Mouse (Mus musculus): Measurements from ENCODE around the gene Capn11.
"Not testable (repeated sequence)": the region's sequence is repeated elsewhere in the genome, so short reads cannot be mapped to it uniquely, and the experiment has no call there.

Capn11 gene

DNA sequence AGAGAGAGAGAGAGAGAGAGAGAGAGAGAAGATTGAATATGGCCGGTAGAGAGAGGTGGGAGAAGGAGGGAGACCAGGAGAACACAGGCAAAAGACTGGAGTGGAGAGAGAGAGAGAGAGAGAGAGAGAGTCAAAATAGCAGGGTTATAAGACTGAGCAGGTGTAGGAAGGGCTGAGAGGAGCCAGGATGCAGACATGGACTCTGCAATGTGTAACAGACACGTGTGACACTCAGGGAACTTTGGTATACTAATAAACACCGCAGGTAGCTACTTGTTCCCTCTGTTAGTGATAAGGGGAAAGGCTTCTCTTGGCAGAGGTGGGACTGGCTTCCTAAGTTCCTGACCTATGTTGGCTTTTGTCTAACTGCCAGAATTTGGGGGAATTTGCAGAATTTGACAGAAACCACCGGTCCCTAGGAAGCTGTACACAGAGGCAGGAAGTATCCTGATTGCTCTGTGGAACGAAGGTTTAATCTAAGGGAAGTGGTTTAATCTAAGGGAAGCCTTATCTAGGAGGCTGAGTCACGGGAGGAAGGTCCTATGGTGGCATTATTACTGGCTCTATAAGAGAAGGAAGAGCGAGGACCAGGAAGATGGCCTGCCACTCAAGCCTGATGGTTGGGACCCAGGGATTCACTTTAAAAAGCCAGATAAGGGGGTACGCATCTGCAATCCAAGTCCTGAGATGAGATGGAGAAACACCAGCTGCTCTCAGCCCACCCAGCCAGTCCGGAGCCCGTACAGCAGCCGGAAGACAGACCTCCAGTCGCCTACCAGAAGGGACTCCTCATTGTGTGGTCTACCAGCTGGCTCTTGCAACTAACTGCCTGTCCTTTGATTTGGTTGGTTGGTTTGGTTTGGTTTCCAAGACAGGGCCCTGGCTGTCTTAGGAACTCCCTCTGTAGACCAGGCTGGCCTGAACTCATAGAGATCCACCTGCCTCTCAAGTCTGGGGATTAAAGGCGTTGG, 30.0 kb downstream of the Capn11 start:
- DNase-seq (ENCODE audit: low read depth, low spot score) = no peak

DNA sequence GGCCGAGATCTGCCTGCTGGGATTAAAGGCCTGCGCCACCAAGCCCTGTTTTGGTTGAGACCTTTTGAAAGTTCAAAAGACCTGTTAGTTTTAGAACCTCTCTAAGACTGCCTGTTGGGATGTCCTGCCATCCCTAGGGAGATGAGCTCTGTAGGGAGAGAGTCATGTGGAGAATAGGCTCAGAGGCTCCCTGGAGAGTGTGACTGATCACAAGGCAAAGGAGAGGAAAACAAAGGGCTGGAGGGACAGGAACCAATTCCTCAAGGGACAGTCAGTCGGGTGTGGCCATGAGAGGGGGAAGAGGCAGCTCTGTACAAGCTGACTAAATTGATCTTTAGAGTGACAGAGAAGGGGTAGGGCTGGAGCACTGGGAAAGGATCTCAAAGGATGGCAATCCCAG, 31.0 kb downstream of the Capn11 start:
- DNase-seq (ENCODE audit: low read depth, low spot score) = no peak

DNA sequence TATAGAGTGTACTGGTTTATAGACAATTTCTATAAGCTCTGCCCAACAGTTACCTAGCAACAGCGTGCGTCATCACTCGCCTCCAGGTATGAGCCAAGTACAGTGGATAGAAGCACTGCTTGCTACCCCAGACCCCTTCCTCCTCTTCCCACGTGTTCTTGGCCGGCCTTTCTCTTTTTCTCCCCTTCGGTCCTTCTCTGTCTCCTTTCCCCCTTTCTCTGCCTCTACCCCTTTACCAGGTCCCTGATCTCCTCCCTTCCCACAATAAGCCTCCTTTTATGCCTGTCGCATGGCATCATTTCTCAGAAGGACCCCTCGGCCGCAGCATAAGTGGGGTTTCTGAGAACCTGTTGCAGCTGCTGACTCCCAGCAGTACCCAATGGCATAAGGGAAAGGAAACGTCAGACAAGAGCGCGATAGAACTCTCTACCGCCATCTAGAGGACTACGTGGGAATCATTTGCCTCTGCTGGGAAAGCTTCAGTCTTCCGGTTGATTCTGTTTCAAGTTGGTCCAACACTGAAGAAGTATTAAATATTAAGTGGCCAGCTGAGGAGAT, 32.5 kb downstream of the Capn11 start:
- DNase-seq (ENCODE audit: low read depth, low spot score) = peak; percentile 94

DNA sequence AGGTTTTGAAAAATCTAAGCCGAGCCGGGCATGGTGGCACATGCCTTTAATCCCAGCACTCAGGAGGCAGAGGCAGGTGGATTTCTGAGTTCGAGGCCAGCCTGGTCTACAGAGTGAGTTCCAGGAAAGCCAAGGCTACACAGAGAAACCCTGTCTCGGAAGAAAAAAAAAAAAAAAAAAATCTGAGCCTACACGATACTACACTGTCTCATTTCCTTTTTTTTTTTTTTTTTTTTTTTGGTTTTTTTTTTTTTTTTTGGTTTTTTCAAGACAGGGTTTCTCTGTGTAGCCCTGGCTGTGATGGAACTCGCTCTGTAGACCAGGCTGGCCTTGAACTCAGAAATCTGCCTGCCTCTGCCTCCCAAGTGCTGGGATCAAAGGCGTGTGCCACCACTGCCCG, 35.7 kb downstream of the Capn11 start:
- not testable (repeated sequence) for DNase-seq (ENCODE audit: low read depth, low spot score)

DNA sequence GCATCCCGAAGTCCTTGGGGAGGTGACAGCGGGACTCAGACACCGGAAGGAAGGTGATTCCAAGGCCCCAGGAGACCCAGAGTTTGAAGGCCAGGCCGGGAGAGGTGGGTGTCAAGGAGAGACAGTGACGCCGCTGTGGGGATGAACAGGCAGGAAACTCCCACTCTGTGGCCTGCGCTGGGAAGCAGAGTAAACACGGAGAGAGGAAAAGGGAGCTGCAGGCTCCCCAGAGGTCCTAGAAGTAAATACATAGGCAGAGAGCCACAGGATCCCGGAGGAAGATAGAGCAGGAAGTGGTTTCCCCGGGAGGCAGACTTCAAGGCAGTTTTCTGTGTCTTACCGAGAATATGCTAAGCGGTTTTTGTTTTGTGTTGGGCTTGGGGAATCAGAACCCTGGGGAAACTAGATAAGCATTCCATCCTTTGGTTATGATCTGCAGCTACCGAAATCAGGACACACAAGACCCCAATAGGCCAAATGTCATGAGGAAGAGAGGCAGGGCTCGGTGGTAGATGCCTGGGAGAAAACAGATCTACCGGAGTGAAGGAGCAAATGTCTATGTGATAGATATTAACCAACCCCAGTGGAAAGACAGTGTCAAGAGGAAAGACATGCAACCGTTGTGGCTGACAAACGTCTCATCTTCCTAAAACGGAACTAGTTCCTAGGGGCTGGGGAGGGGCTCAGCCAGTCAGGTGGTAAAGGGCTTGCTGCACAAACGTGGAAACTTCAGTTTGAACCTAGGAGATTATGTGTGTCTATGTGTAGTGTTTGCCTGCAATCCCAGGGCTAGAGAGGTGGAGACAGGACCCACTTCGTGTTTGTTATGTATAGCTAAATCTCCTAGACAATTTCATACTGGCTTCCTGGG, 39.5 kb downstream of the Capn11 start:
- no peak for DNase-seq (ENCODE audit: low read depth, low spot score)

DNA sequence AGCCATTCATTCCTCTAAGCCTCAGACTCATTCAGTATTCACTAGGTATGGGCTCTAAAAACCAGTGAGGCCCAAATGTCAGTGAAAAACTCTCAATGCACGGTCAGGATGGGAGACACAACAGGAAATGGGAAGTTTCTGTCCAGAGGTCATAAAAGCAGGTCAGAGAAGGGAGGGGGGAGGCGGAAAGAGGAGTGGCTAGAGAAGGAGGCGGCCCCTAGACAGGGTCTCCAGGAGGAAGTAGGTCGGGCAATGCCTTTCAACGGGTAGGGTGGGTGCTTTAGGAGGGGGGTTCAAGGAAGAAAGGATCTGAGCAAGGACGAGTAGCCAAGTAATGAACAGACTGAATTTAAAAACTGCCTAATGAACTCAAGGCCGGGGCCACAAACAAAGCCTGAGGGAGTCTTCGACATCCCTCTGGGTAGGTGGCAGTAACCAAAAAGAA, 40.2 kb downstream of the Capn11 start:
- no peak for DNase-seq (ENCODE audit: low read depth, low spot score)

DNA sequence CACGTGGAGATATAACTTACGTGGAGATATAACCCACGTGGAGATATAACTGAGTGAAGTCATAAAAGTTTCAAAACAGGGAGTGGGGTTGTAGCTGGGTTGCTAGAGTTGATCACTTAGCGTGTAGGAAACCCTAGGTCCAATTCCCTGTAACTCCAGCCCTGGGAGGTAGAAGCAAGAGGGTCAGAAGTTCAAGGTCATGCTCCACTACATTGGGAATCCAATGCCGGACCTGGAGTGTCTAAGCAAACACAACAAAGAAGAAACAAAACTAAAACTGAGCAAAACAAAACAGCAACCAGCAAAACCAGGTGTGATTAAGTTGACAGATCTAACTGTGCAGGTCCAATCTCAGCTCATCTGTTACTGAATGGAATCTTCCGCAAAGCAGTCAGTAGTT, 41.5 kb downstream of the Capn11 start:
- DNase-seq (ENCODE audit: low read depth, low spot score) = no peak

DNA sequence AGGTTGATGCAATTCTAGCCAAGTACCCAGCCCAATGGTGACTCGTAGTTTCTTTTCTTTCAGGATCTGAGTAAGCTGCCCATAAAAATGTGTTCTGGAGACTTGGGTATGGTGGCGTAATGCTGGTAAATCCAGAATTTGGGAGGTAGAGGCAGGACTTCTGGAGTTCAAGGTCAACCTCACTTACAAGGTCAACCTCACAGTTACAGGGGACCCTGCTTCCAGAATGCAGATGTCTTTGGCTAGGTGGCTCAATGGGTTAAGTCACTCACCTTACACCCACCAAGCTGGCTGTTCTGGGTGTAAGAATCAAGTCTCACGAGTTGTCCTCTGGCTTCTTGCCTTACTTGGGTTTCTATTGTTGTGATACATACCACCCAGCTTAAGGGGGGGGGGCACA, 42.4 kb downstream of the Capn11 start:
- no peak for DNase-seq (ENCODE audit: low read depth, low spot score)

DNA sequence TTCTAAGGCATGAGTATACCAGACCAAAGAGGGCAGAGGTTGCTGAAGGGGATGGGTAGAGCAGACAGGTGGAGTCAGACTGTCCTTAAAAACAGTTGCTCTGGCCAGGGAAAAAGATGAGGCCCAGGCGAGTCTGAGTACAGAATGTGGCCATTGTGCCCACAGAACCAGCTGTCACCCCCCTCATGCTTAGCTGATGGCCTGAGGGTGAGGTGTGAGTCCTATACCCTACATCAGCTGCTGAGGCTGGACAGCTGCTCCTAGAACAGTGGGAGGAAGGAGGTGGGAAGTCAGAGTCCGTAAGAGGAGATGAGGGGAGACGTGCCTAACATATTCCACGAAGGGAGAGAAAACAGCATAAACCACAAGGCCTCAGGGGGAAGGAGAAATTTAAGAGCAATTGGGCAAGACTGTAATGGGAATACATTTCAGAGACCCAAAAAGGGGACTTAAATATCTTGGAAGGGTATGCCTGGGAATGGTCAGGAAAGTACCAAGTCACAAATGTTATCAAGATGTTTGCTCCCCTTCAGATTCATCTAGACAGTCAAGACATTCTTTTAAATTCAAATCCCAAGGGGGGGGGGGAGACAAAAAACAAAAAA, 43.0 kb downstream of the Capn11 start:
- no peak for DNase-seq (ENCODE audit: low read depth, low spot score)

DNA sequence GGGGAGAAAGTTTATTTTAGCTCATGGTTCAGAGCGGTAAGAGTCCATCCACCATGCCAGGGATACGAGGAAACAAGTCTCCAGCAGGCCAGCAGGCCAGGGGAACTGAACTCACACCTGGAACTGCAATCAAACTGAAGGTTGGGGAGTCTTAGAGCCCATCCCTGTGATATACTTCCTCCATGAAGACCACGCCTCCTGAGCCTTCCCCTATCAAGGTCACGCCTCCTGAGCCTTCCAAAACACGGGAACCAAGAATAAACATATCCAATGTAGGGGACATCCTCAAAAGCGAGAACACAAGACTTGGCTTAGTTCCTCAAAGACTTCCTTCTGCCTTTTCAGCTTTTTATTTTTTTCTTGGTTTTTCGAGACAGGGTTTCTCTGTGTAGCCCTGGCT, 46.2 kb downstream of the Capn11 start:
- DNase-seq (ENCODE audit: low read depth, low spot score) = no peak

DNA sequence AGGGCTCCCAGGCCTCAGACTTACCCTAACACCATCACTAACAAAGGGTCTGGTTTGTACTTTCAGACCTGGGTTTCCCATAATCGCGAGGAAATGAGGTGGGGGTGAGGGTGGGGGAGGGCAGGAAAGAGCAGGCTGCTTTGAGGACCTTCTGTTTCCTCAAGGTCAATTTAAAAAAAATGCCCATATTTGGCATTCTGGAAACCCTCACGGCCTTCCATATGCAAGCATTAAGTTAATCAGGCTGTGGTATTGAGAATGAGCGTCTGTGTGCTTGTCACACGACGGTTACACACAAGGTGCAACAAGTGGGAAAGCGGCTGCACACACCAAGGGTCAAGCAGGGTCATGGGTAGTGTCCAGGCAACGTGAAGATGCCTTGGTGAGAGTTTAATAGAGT, 47.1 kb downstream of the Capn11 start:
- DNase-seq (ENCODE audit: low read depth, low spot score) = no peak

DNA sequence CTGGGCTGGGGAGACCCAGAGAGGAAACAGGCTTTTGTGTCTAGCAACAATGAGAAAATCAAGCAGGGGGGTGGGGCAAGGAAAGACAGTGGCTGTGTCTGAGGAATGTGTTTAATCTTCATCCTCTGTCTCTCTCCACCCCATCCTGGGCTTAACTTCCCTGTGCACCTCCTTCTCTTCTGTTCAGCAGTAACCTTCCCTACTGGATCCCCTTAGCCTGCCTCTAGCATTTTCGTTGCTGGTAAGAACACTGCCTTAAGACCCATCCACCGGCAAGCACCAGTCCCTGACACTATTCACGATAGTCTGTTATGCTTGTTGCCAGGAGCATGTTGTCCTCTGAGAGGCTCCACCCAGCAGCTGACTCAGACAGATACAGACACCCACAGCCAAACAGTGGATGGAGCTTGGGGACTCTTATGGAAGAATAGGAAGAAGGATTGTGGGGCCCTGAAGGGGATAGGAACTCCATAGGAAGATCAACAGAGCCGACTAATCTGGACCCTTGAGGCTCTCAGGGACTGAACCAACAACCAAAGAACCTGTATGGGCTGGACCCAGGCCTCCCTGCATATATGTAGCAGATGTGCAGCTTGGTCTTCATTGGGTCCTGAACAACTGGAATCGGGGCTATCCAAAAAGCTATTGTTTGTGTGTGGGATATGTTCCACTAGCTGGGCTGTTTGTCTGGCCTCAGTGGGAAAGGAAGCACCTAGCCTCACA, 48.8 kb downstream of the Capn11 start:
- DNase-seq (ENCODE audit: low read depth, low spot score) = no peak

DNA sequence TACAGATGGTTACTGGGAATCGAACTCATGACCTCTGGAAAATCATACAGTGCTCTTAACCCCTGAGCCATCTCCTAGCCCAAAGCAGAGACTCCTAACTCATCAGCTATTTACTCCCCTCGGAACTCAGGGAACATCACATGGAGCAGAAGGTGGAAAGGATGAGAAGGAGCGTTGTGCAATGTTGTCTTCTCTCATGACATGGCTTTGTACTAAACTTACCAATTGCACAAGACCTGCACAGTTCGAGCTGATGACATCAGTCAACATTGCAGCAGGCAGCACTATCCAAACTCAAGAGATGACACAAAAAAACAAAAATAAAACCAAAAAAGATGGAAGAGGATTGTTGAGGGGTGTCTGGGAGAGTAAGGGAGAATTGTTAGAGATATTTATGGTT, 50.7 kb downstream of the Capn11 start:
- DNase-seq (ENCODE audit: low read depth, low spot score) = no peak

DNA sequence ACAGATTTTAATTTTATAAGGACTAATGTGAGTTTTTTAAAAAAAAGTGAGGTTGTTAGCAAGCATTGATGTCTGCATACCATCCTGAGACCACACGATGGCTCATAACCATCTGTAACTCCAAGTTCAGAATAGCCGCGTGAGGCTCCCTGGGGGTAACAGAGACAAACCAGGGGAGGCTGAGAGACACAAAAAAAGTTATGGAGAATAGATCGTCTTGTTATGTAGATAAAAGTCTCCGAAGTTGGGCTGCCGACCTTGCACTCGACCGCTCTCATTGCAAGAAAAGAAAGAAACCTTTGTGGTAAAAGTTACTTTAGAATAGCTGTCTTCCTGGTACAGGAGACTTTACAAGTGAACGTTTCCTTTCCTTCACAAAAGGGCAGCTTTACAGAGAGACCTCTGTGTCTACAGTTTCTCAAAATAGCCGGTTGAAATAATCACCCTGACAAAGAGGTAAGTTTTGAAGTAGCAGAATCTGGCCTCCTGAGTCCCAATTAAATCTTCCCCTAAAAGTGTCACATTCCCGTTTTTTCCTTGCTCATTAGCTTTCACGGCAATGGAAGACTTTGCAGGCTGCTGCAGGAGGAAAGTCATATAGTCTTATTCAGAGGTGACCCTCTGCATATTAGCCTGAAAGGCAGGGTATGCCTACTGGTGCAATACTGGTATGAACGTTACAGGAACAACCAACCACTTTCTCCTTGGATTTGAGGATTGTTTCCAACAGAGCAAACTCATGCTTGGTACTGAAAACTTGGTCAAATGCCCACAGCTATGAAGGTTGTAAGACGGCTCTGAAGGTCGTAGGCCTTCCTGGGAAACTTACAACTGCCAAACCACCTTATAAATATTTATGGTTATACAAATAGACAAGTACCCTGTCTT, 51.9 kb downstream of the Capn11 start:
- no peak for DNase-seq (ENCODE audit: low read depth, low spot score)

DNA sequence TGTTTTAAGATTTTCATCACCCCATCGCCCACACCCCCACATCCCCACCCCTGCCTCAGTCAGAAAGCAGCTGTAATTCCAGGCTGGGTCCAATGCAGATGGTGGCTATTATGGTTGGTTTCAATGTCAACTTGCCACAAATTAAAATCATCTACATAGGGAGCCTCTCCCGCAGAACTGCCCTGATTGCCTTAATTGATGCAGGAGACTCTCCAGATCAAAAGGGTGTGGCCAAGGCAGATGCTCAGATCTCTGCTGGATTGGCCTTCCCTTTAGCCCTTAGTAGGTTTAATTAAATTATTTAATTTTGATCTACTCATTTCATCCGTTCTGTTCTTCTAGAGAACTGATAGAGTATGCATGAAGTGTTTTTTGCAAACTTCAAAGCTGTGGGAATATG, 56.1 kb downstream of the Capn11 start:
- no peak for DNase-seq (ENCODE audit: low read depth, low spot score)

DNA sequence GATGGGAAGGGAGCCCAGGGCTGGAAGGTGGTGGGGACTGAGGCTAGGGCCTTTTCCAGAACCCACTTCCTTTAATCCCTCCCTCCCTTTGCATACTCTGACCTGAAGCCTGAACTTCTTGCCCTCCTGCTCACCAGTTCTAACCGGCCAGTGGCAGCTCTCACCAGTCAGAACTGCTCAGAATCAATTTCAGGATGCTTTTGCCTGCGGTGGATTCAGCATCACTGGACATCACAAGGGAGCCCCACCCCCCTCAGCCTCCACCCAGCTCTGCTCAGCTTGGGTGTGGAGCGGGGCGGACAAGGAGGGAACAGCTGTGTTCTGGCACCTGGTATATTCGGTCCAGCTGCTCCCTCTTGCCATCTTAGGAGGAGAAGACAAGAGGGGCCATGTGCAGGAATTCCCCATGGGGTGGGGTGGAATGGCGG, 57.2 kb downstream of the Capn11 start, which contains the start of gene Mymx:
Gene Mymx, minus strand, starts transcription at position 226 of the 428 bp plus-strand sequence.
- DNase-seq (ENCODE audit: low read depth, low spot score) = no peak

DNA sequence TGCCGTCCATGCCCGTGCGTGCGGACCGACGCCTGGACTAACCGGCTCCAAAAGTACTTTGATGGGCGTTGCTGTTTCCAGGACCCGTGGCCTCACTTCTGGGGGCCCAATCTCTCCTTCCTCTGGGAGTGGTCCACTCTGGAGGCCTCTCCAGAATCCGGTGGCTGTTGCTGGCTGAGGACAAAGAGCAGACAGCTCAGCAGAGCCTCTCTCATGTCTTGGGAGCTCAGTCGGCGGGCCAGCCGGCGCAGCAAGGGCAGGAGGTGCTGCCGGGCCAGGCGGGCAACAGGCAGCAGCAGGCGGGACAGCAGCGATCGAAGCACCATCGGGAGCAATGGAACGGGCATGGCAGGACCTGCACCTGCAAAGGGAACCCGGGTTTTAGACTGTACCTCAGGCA, 57.8 kb downstream of the Capn11 start:
- DNase-seq (ENCODE audit: low read depth, low spot score) = no peak

DNA sequence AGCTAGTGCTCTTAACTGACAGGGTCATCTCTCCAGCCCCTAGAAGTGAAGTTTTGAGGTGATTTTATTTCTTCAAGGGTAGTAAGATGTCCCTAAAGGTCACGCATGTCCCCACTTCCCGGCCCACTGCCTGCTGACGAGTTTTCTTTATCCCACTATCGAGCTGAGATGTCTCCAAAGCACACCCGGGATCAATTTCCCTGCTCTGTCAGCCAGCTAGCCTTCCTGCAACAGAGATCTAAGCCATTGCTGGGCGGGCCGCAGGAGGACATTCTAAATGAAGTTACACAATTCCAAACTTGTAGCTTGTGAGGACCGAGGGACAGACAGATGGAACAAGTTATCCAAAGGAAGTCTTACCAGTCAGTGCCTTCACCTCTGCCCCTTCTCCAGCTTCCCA, 58.9 kb downstream of the Capn11 start:
- DNase-seq (ENCODE audit: low read depth, low spot score) = no peak

DNA sequence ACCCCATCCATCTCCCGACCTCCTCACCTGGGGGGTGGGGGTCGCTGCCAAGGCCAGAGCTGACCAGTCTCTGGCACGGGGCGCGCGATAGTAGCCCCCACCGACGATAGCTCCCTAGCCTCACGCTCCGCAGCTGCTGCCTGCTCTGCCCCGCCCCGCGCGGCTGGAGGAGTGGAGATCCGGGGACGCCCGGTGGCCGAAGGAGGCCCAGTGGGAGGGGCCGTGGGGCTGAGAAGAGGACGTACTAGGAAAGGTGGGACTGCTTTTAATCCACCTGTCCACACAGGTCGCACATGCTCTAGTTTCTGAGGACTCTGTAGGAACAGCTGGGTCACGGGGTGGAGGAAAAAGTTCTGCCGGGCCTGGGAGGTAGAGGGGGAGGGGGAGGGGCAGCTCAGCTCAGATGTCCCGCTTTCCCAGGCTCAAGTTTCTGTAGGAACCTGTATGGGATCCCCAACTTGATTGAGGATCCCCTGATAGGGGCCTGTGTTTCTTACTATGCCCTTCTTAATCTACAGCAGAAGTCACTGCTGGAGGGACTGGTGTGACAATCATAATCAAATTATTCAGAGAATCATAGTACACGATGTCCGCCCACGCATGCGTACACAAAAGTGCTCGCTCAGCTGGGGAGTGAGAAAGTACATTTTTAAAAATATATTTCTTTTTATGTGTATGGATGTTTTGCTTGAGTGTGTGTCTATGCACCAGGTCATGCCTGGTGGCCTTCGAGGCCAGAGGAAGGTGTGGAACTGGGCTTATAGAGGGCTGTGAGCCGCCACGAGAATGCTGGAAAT, 59.5 kb downstream of the Capn11 start, which contains the start of gene Slc29a1:
Gene Slc29a1, minus strand, starts transcription at position 161 of the 797 bp plus-strand sequence.
- DNase-seq (ENCODE audit: low read depth, low spot score) = no peak
